Mouse (Mus musculus) lung, postnatal 0 days (tissue): Measurements from ENCODE around the gene Dagla. TPM values are rescaled to one million over a fixed set of nuclear protein-coding genes. Genes with fewer than 3 reads are reported as not detected.

Experiments
- ATAC-seq: fragments of 200-750 bp; cut with Nextera tagmentation; 2 replicates; pipeline ENCODE4 v1.8.0; 2017; ENCODE audit warnings: moderate library complexity
- DNase-seq: peaks from one replicate; pipeline ENCODE4 v3.0.0-alpha.2; 2016; ENCODE audit warnings: low spot score
- H3K27ac ChIP-seq: fragments of 300-500 bp; sonication (generic); 2 replicates; pipeline ENCODE4 v1.5.1; 2014; ENCODE audit warnings: antibody characterized with exemption, mild to moderate bottlenecking, low read length, mixed read lengths
- H3K27me3 ChIP-seq: fragments of 300-500 bp; sonication (generic); replicated peaks from 2 replicates; pipeline ENCODE4 v1.6.1; 2014; ENCODE audit warnings: low read length, mixed read lengths; ENCODE audit not compliant: insufficient read depth
- H3K36me3 ChIP-seq: fragments of 300-500 bp; sonication (generic); 2 replicates; pipeline ENCODE4 v1.6.1; 2014; ENCODE audit warnings: low read length, mixed read lengths; ENCODE audit not compliant: insufficient read depth
- H3K4me1 ChIP-seq: fragments of 300-500 bp; sonication (generic); 2 replicates; pipeline ENCODE4 v1.6.1; 2014; ENCODE audit warnings: antibody characterized with exemption, low read depth, low read length, mixed read lengths; ENCODE audit not compliant: insufficient read depth
- H3K4me2 ChIP-seq: fragments of 300-500 bp; sonication (generic); replicated peaks from 2 replicates; pipeline ENCODE4 v1.6.1; 2014; ENCODE audit warnings: low read depth, mild to moderate bottlenecking, low read length, moderate library complexity, mixed read lengths
- H3K4me3 ChIP-seq: fragments of 300-500 bp; sonication (generic); 2 replicates; pipeline ENCODE4 v1.5.1; 2014; ENCODE audit warnings: low read depth, low read length
- H3K9ac ChIP-seq: fragments of 300-500 bp; sonication (generic); replicated peaks from 2 replicates; pipeline ENCODE4 v1.6.1; 2014; ENCODE audit warnings: low read depth, mild to moderate bottlenecking
- H3K9me3 ChIP-seq: fragments of 300-500 bp; sonication (generic); 2 replicates; pipeline ENCODE4 v1.6.1; 2016; ENCODE audit warnings: low read length, mixed read lengths
- CTCF ChIP-seq: IDR thresholded peaks from 2 replicates; pipeline ENCODE4 v1.5.1; 2016; ENCODE audit warnings: antibody characterized with exemption, mild to moderate bottlenecking
- EP300 ChIP-seq: IDR thresholded peaks from 2 replicates; pipeline ENCODE4 v1.6.1; 2016; ENCODE audit warnings: antibody characterized with exemption, mild to moderate bottlenecking, control low read depth
- WGBS: fragments of 180-500 bp; shearing (Covaris S2); extraction: QIAGEN DNeasy Blood & Tissue Kit; methylation state at CpG from one replicate; pipeline ENCODE4 v1.1.7; 2014; 5-methylcytosine and 5-hydroxymethylcytosine counted together
- polyA plus RNA-seq: library from polyadenylated mRNA; unstranded; fragments of >200 nt; fragmentation: Nextera tagmentation; extraction: Ambion mirVana; gene quantifications from 2 replicates; pipeline ENCODE4 v1.2.1, GENCODE M21; 2015

Gene Dagla
- polyA plus RNA-seq, 1 experiment from 2014 or later: 1.2 TPM

GRCm38 (mm10) chr19:10305640-10306039 lies 963 bp upstream of the Dagla start:
- 54% methylated on average over 12 of the region's 12 CpGs for WGBS
- 0 out of 2 replicates have a peak, but pooled peaks cover 3% of the 10 kb centered on the region for H3K4me1 ChIP-seq
- H3K4me2 ChIP-seq: no peak overlapping the region
- no peaks in the 10 kb centered on the region for H3K27me3 ChIP-seq
- TF ChIP-seq EP300: no peak
- ATAC-seq (no peak), DNase-seq (no peak)
- no peak overlapping the region for H3K27ac ChIP-seq
- H3K36me3 ChIP-seq: no peaks in the 10 kb centered on the region
- no peaks in the 10 kb centered on the region for H3K9me3 ChIP-seq
- H3K9ac ChIP-seq: no peak overlapping the region
- no peak overlapping the region for H3K4me3 ChIP-seq

- H3K9me3 ChIP-seq: no peaks in the 10 kb centered on the region
- 9% methylated on average over 33 of the region's 37 CpGs for WGBS
- no peak; the same call in 1 of the 2 replicates for ATAC-seq
Observed at GRCm38 (mm10) chr19:10304395-10304794, 282 bp downstream of the Dagla start.

GRCm38 (mm10) chr19:10302852-10303251 lies 1.8 kb downstream of the Dagla start:
- no peak overlapping the region for H3K27ac ChIP-seq
- DNase-seq: no peak
- H3K4me1 ChIP-seq: peaks cover 3% of the 10 kb centered on the region; the same call in 1 of the 2 replicates
- no peaks in the 10 kb centered on the region for H3K27me3 ChIP-seq
- no peak overlapping the region for H3K4me2 ChIP-seq
- H3K36me3 ChIP-seq: no peaks in the 10 kb centered on the region
- TF ChIP-seq CTCF (no peak), EP300 (no peak)
- WGBS: 61% methylated on average over 3 of the region's 3 CpGs
- ATAC-seq: no peak
- no peaks in the 10 kb centered on the region for H3K9me3 ChIP-seq
- H3K4me3 ChIP-seq: no peak overlapping the region
- no peak overlapping the region for H3K9ac ChIP-seq

More at GRCm38 (mm10) chr19:10304395-10304794, 282 bp downstream of the Dagla start:
- Histone ChIP-seq H3K27me3 (no peaks in the 10 kb centered on the region), H3K36me3 (no peaks in the 10 kb centered on the region), H3K9ac (peak overlapping the region; percentile 44), H3K4me1 (0 out of 2 replicates have a peak, but pooled peaks cover 3% of the 10 kb centered on the region), H3K27ac (no peak overlapping the region), H3K4me3 (peak overlapping the region; percentile 62), H3K4me2 (peak overlapping the region; percentile 97)
- no peak for DNase-seq
- TF ChIP-seq CTCF (no peak), EP300 (no peak)

- Histone ChIP-seq H3K27me3 (no peaks in the 10 kb centered on the region), H3K27ac (no peak overlapping the region), H3K9ac (no peak overlapping the region), H3K4me1 (peaks cover 11% of the 10 kb centered on the region; the same call in 1 of the 2 replicates), H3K4me3 (no peak overlapping the region), H3K36me3 (no peaks in the 10 kb centered on the region), H3K4me2 (no peak overlapping the region), H3K9me3 (no peaks in the 10 kb centered on the region)
- ATAC-seq: no peak
- 66% methylated on average over 4 of the region's 4 CpGs for WGBS
- no peak for DNase-seq
- TF ChIP-seq EP300 (no peak), CTCF (no peak)
Observed at GRCm38 (mm10) chr19:10301866-10302356, 2.8 kb downstream of the Dagla start.

GRCm38 (mm10) chr19:10301263-10301662 lies 3.4 kb downstream of the Dagla start:
- no peaks in the 10 kb centered on the region for H3K27me3 ChIP-seq
- no peak overlapping the region for H3K4me3 ChIP-seq
- H3K36me3 ChIP-seq: no peaks in the 10 kb centered on the region
- no peak overlapping the region for H3K9ac ChIP-seq
- no peaks in the 10 kb centered on the region for H3K9me3 ChIP-seq
- DNase-seq (no peak), ATAC-seq (no peak)
- no peak for TF ChIP-seq EP300
- TF ChIP-seq CTCF: no peak
- H3K4me1 ChIP-seq: peaks cover 18% of the 10 kb centered on the region; the same call in 1 of the 2 replicates
- H3K27ac ChIP-seq: no peak overlapping the region
- H3K4me2 ChIP-seq: no peak overlapping the region
- WGBS: 73% methylated on average over 11 of the region's 11 CpGs

GRCm38 (mm10) chr19:10300809-10301208 lies 3.9 kb downstream of the Dagla start:
- no peak for TF ChIP-seq EP300
- TF ChIP-seq CTCF: no peak
- peaks cover 22% of the 10 kb centered on the region; the same call in 1 of the 2 replicates for H3K4me1 ChIP-seq
- H3K27ac ChIP-seq: no peak overlapping the region
- H3K36me3 ChIP-seq: no peaks in the 10 kb centered on the region
- no peaks in the 10 kb centered on the region for H3K27me3 ChIP-seq
- no peaks in the 10 kb centered on the region for H3K9me3 ChIP-seq
- ATAC-seq (no peak), DNase-seq (no peak)
- H3K4me3 ChIP-seq: no peak overlapping the region
- no peak overlapping the region for H3K9ac ChIP-seq
- WGBS: 79% methylated on average over 4 of the region's 4 CpGs
- H3K4me2 ChIP-seq: no peak overlapping the region
